Mouse (Mus musculus) embryonic facial prominence, embryonic 15.5 days (tissue): ENCODE data around the gene Hs3st4. TPM values are rescaled to one million over a fixed set of nuclear protein-coding genes. Genes with fewer than 3 reads are reported as not detected.

Experiments used
- ATAC-seq: fragments of 200-750 bp; cut with Nextera tagmentation; 2 replicates; pipeline ENCODE4 v1.8.0; 2017; ENCODE audit warnings: low read depth, moderate TSS enrichment; ENCODE audit not compliant: insufficient number of reproducible peaks, low FRiP score, low TSS enrichment
- H3K27ac ChIP-seq: fragments of 300-500 bp; sonication (generic); replicated peaks from 2 replicates; pipeline ENCODE4 v1.5.1; 2015; ENCODE audit warnings: mild to moderate bottlenecking, inconsistent platforms
- H3K27me3 ChIP-seq: fragments of 300-500 bp; sonication (generic); 2 replicates; pipeline ENCODE4 v1.6.1; 2015; ENCODE audit warnings: inconsistent platforms
- H3K36me3 ChIP-seq: fragments of 300-500 bp; sonication (generic); 2 replicates; pipeline ENCODE4 v1.6.1; 2015; ENCODE audit warnings: mild to moderate bottlenecking, inconsistent platforms
- H3K4me1 ChIP-seq: fragments of 300-500 bp; sonication (generic); 2 replicates; pipeline ENCODE4 v1.6.1; 2015; ENCODE audit warnings: inconsistent platforms
- H3K4me2 ChIP-seq: fragments of 300-500 bp; sonication (generic); replicated peaks from 2 replicates; pipeline ENCODE4 v1.6.1; 2015; ENCODE audit warnings: mild to moderate bottlenecking, inconsistent platforms
- H3K4me3 ChIP-seq: fragments of 300-500 bp; sonication (generic); replicated peaks from 2 replicates; pipeline ENCODE4 v1.5.1; 2015; ENCODE audit warnings: mild to moderate bottlenecking, inconsistent platforms
- H3K9ac ChIP-seq: fragments of 300-500 bp; sonication (generic); 2 replicates; pipeline ENCODE4 v1.6.1; 2015; ENCODE audit warnings: inconsistent platforms
- H3K9me3 ChIP-seq: fragments of 300-500 bp; sonication (generic); replicated peaks from 2 replicates; pipeline ENCODE4 v1.6.1; 2016; ENCODE audit warnings: inconsistent platforms
- WGBS: fragments of 180-500 bp; shearing (Covaris S2); methylation state at CpG from one replicate; pipeline ENCODE4 v1.1.7; 2015; 5-methylcytosine and 5-hydroxymethylcytosine counted together
- polyA plus RNA-seq: library from polyadenylated mRNA; unstranded; fragments of >200 nt; fragmentation: Nextera tagmentation; extraction: Ambion mirVana; gene quantifications from 2 replicates; pipeline ENCODE4 v1.2.1, GENCODE M21; 2015

Gene Hs3st4
- polyA plus RNA-seq, 1 experiment from 2014 or later = 0.17 TPM

DNA sequence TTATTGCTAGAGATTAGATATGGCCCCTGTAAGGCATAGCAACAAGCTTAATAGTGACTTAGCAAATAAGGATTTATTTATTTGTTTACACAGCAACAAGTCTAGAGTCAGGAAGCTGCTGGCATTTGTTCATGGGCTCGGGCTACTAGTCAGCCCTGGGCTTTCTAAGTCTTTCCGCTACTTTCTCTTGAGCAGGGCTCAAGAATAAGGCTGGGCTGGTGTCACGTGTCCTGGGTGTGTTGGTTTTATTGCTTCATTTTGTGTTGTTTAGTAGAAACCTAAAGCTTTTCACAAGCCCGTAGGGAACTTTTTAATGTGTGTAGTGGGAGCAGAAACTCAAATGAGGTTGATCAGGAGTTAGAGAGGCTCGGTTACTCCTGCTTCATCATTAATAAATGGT, 153.5 kb downstream of the Hs3st4 start:
- no peaks in the 10 kb centered on the region for H3K27me3 ChIP-seq
- H3K36me3 ChIP-seq = no peaks in the 10 kb centered on the region
- H3K9ac ChIP-seq = no peak overlapping the region
- 65% methylated on average over 5 of the region's 5 CpGs for WGBS
- H3K4me3 ChIP-seq = no peak overlapping the region
- H3K9me3 ChIP-seq = no peaks in the 10 kb centered on the region
- H3K4me2 ChIP-seq = no peak overlapping the region
- no peak overlapping the region for H3K27ac ChIP-seq
- ATAC-seq = no peak
- no peaks in the 10 kb centered on the region for H3K4me1 ChIP-seq

DNA sequence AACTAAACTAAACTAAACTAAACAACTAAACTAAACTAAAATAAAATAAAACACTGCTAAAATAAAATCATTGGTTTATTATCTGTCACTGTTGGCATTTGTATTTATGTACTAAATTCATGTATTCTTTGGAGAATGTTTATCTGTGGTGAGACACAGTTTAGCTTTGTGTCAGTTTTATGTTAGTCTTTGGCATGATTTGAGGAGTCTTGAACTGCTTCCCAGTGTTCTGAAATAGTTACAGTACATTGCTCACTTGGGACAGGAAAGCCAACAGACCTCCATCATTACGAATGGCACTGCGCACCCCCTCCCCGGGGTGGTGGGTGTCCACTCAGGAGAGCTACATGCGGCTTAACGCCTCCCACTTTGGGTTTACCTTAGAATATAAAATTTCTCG, 158.6 kb downstream of the Hs3st4 start:
- ATAC-seq = no peak
- WGBS = 84% methylated on average over 6 of the region's 6 CpGs
- Histone ChIP-seq H3K4me3 (no peak overlapping the region), H3K4me2 (no peak overlapping the region), H3K27ac (no peak overlapping the region), H3K4me1 (no peaks in the 10 kb centered on the region), H3K9me3 (no peaks in the 10 kb centered on the region), H3K27me3 (no peaks in the 10 kb centered on the region), H3K9ac (no peak overlapping the region), H3K36me3 (no peaks in the 10 kb centered on the region)

DNA sequence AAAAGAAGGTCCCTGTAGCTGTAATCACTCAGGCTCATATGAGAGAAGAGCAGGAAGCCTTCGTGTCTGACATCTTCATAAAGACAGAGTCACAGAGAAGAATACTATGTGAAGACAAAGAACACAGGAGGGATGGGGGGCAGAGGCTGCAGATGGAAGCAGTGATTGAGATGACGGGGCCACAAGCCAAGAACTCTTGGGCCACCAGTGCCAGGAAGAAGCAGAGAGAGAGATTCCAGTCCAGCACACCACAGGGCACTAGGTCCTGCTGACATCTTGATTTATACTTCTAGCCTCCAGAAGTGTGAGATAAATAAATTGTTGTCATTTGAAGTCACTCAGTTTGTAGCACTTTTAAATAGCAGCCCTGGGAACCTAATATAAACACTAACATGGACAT, 168.2 kb downstream of the Hs3st4 start:
- no peaks in the 10 kb centered on the region for H3K9me3 ChIP-seq
- no peaks in the 10 kb centered on the region for H3K4me1 ChIP-seq
- no peak overlapping the region for H3K4me2 ChIP-seq
- H3K27ac ChIP-seq = no peak overlapping the region
- H3K4me3 ChIP-seq = no peak overlapping the region
- no peak for ATAC-seq
- H3K9ac ChIP-seq = no peak overlapping the region
- no peaks in the 10 kb centered on the region for H3K27me3 ChIP-seq
- H3K36me3 ChIP-seq = no peaks in the 10 kb centered on the region
- 70% methylated on average over 2 of the region's 2 CpGs for WGBS

DNA sequence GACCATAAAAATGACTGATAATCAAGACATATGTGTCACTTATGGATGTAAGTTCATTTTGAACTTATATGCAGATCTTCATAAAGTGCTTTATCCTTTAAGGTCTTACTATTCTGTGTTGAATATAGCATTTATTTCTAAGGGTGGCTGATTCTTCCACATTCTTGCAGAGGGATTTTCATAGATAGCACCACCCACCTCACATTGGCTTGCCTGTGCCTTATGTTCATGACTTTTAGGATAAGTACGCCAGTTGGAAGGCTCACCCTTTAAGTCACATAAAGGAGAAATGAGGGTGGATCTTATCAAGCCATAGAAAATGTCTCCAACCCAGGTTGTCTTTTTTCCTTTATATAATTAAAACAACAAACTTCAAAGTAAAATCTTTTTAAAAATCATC, 180.6 kb downstream of the Hs3st4 start:
- no peak overlapping the region for H3K4me3 ChIP-seq
- no peaks in the 10 kb centered on the region for H3K36me3 ChIP-seq
- H3K9ac ChIP-seq = no peak overlapping the region
- no peaks in the 10 kb centered on the region for H3K4me1 ChIP-seq
- no peaks in the 10 kb centered on the region for H3K27me3 ChIP-seq
- H3K27ac ChIP-seq = no peak overlapping the region
- no peak for ATAC-seq
- 79% methylated on average over 1 of the region's 1 CpGs for WGBS
- no peak overlapping the region for H3K4me2 ChIP-seq
- no peaks in the 10 kb centered on the region for H3K9me3 ChIP-seq

GRCm38 (mm10) chr7:124166229-124166628, 183.6 kb downstream of the Hs3st4 start:
- ATAC-seq = no peak
- Histone ChIP-seq H3K27me3 (no peaks in the 10 kb centered on the region), H3K4me3 (no peak overlapping the region), H3K4me1 (no peaks in the 10 kb centered on the region), H3K4me2 (no peak overlapping the region), H3K9ac (no peak overlapping the region), H3K9me3 (no peaks in the 10 kb centered on the region), H3K27ac (no peak overlapping the region), H3K36me3 (no peaks in the 10 kb centered on the region)
- WGBS = 32% methylated on average over 1 of the region's 1 CpGs

- Histone ChIP-seq H3K4me2 (no peak overlapping the region), H3K27ac (no peak overlapping the region), H3K9ac (no peak overlapping the region), H3K27me3 (no peaks in the 10 kb centered on the region), H3K9me3 (no peaks in the 10 kb centered on the region), H3K4me1 (no peaks in the 10 kb centered on the region), H3K36me3 (no peaks in the 10 kb centered on the region), H3K4me3 (no peak overlapping the region)
- no peak for ATAC-seq
- 80% methylated on average over 2 of the region's 2 CpGs for WGBS
Measured at GRCm38 (mm10) chr7:124168796-124169195, 186.1 kb downstream of the Hs3st4 start.

- ATAC-seq = no peak
- no peaks in the 10 kb centered on the region for H3K4me1 ChIP-seq
- H3K9me3 ChIP-seq = no peaks in the 10 kb centered on the region
- H3K4me3 ChIP-seq = no peak overlapping the region
- H3K4me2 ChIP-seq = no peak overlapping the region
- WGBS = 85% methylated on average over 2 of the region's 2 CpGs
- no peaks in the 10 kb centered on the region for H3K36me3 ChIP-seq
- no peak overlapping the region for H3K27ac ChIP-seq
- no peak overlapping the region for H3K9ac ChIP-seq
- no peaks in the 10 kb centered on the region for H3K27me3 ChIP-seq
Measured at GRCm38 (mm10) chr7:124170001-124170400, 187.3 kb downstream of the Hs3st4 start.

GRCm38 (mm10) chr7:124171992-124172391, 189.3 kb downstream of the Hs3st4 start:
- Histone ChIP-seq H3K9me3 (no peaks in the 10 kb centered on the region), H3K4me3 (no peak overlapping the region), H3K27ac (no peak overlapping the region), H3K4me2 (no peak overlapping the region), H3K9ac (no peak overlapping the region), H3K4me1 (no peaks in the 10 kb centered on the region), H3K27me3 (no peaks in the 10 kb centered on the region), H3K36me3 (no peaks in the 10 kb centered on the region)
- no peak for ATAC-seq

- Histone ChIP-seq H3K4me2 (no peak overlapping the region), H3K27ac (no peak overlapping the region), H3K4me3 (no peak overlapping the region), H3K36me3 (no peaks in the 10 kb centered on the region), H3K9me3 (no peaks in the 10 kb centered on the region), H3K27me3 (no peaks in the 10 kb centered on the region), H3K4me1 (no peaks in the 10 kb centered on the region), H3K9ac (no peak overlapping the region)
- ATAC-seq = no peak
- WGBS = 81% methylated on average over 3 of the region's 3 CpGs
Measured at GRCm38 (mm10) chr7:124180926-124181325, 198.3 kb downstream of the Hs3st4 start.

DNA sequence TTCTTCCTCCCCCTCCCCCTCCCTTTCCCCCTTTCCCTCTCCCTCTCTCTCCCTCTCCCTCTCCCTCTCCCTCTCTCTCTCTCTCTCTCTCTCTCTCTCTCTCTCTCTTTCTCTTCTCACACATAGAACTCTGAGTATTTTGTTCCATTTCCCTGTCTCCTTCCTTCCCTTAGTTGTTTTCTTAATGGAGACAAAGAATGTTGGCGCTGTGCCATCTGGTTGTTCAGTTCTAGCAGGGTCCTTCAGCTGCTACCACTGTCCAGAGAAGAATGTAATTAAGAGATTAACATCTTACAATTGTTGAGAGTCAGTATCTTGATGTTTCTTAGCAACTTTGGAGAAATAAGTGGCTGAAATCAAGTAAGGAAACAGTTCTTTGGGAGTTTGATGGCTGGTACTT, 202.0 kb downstream of the Hs3st4 start:
- H3K9me3 ChIP-seq = no peaks in the 10 kb centered on the region
- no peak overlapping the region for H3K9ac ChIP-seq
- no peak for ATAC-seq
- no peaks in the 10 kb centered on the region for H3K36me3 ChIP-seq
- H3K4me1 ChIP-seq = no peaks in the 10 kb centered on the region
- H3K4me3 ChIP-seq = no peak overlapping the region
- no peaks in the 10 kb centered on the region for H3K27me3 ChIP-seq
- H3K27ac ChIP-seq = no peak overlapping the region
- 83% methylated on average over 1 of the region's 1 CpGs for WGBS
- no peak overlapping the region for H3K4me2 ChIP-seq

- Histone ChIP-seq H3K4me3 (no peak overlapping the region), H3K9me3 (no peaks in the 10 kb centered on the region), H3K4me2 (no peak overlapping the region), H3K36me3 (no peaks in the 10 kb centered on the region), H3K27me3 (no peaks in the 10 kb centered on the region), H3K27ac (no peak overlapping the region), H3K9ac (no peak overlapping the region), H3K4me1 (no peaks in the 10 kb centered on the region)
- no peak for ATAC-seq
- WGBS = 49% methylated on average over 6 of the region's 6 CpGs
Measured at GRCm38 (mm10) chr7:124198811-124199570, 216.3 kb downstream of the Hs3st4 start.

GRCm38 (mm10) chr7:124216921-124217320, 234.3 kb downstream of the Hs3st4 start:
- Histone ChIP-seq H3K4me1 (no peaks in the 10 kb centered on the region), H3K4me3 (no peak overlapping the region), H3K9ac (no peak overlapping the region), H3K36me3 (no peaks in the 10 kb centered on the region), H3K27ac (no peak overlapping the region), H3K9me3 (no peaks in the 10 kb centered on the region), H3K4me2 (no peak overlapping the region), H3K27me3 (no peaks in the 10 kb centered on the region)
- no peak for ATAC-seq
- WGBS = 63% methylated on average over 1 of the region's 1 CpGs
